Mouse (Mus musculus) adrenal gland, postnatal 10 days (tissue): Measurements from ENCODE around the gene Psmb8. TPM values are rescaled to one million over a fixed set of nuclear protein-coding genes. Genes with fewer than 3 reads are reported as not detected.

ENCODE experiments used
- DNase-seq: peaks from one replicate; pipeline ENCODE4 v3.0.0; 2021; ENCODE audit warnings: mixed read lengths
- total RNA-seq, 2 experiments: library from RNA; stranded (reverse); gene quantifications; 2 replicates each; pipeline ENCODE4 v1.2.3; 2021

Gene Psmb8
- total RNA-seq, 2 experiments from 2014 or later = 22.8 to 29.1 TPM

GRCm38 (mm10) chr17:34249361-34249760, 51.8 kb downstream of the Psmb8 start:
- no peak for DNase-seq

- peak; percentile 45 for DNase-seq
Observed at GRCm38 (mm10) chr17:34249878-34250277, 52.4 kb downstream of the Psmb8 start.

Other genes starting within 250 kb of the Psmb8 start
- 1 to 10 TPM; 4.8 to 5.8 TPM for gene B3galt4, start 246.2 kb upstream of the Psmb8 start, total RNA-seq
- gene Vps52, start 241.9 kb upstream of the Psmb8 start, total RNA-seq = 10 to 100 TPM; 38.8 to 51.4 TPM
- gene Rps18, start 241.7 kb upstream of the Psmb8 start, total RNA-seq = 100 to 1,000 TPM; 943 to 952 TPM
- gene H2-K1, start 197.4 kb upstream of the Psmb8 start, total RNA-seq = 100 to 1,000 TPM; 204 to 217 TPM
- gene Ring1, start 173.0 kb upstream of the Psmb8 start, total RNA-seq = 10 to 100 TPM; 29.8 to 36.5 TPM
- gene H2-Ke6, start 169.7 kb upstream of the Psmb8 start, total RNA-seq = 100 to 1,000 TPM; 184 to 194 TPM
- gene Slc39a7, start 166.0 kb upstream of the Psmb8 start, total RNA-seq = 100 to 1,000 TPM; 115 to 140 TPM
- gene Rxrb, start 165.9 kb upstream of the Psmb8 start, total RNA-seq = 10 to 100 TPM; 62.3 to 76.1 TPM
- gene Col11a2, start 158.3 kb upstream of the Psmb8 start, total RNA-seq = 10 to 100 TPM in 1 of 2 experiments, 1 to 10 TPM in 1; 4.2 to 15.0 TPM
- 1 to 10 TPM; 1.4 to 1.5 TPM for gene H2-Oa, start 105.4 kb upstream of the Psmb8 start, total RNA-seq
- gene H2-DMa, start 78.2 kb upstream of the Psmb8 start, total RNA-seq = 10 to 100 TPM in 1 of 2 experiments, 1 to 10 TPM in 1; 8.9 to 15.2 TPM
- 100 to 1,000 TPM; 170 to 181 TPM for gene Brd2, start 75.1 kb upstream of the Psmb8 start, total RNA-seq
- 1 to 10 TPM; 4.5 to 4.8 TPM for gene H2-DMb2, start 54.4 kb upstream of the Psmb8 start, total RNA-seq
- 1 to 10 TPM; 3.6 to 5.8 TPM for gene H2-DMb1, start 44.6 kb upstream of the Psmb8 start, total RNA-seq
- gene Tap1, start 10.2 kb upstream of the Psmb8 start, total RNA-seq = 10 to 100 TPM; 11.9 to 15.5 TPM
- 10 to 100 TPM; 13.5 to 18.2 TPM for gene Psmb9, start 10.0 kb upstream of the Psmb8 start, total RNA-seq
- 10 to 100 TPM; 32.8 to 35.0 TPM for gene Tap2, start 5.8 kb downstream of the Psmb8 start, total RNA-seq
- gene H2-Ob, start 41.2 kb downstream of the Psmb8 start, total RNA-seq = 1 to 10 TPM; 2.7 to 3.5 TPM
- gene H2-Ab1, start 60.0 kb downstream of the Psmb8 start, total RNA-seq = 10 to 100 TPM; 27.9 to 36.1 TPM
- gene H2-Aa, start 90.1 kb downstream of the Psmb8 start, total RNA-seq = 10 to 100 TPM; 40.5 to 44.8 TPM
- 10 to 100 TPM; 33.3 to 37.7 TPM for gene H2-Eb1, start 108.1 kb downstream of the Psmb8 start, total RNA-seq
- gene H2-Eb2, start 127.9 kb downstream of the Psmb8 start, total RNA-seq = under 1 TPM; 0.21 to 0.39 TPM
- under 1 TPM; 0.48 to 0.66 TPM for gene Btnl2, start 157.1 kb downstream of the Psmb8 start, total RNA-seq
- gene Btnl1, start 179.4 kb downstream of the Psmb8 start, total RNA-seq = not detected
- gene BC051142, start 201.1 kb downstream of the Psmb8 start, total RNA-seq = 1 to 10 TPM; 1.5 to 3.6 TPM